Mouse (Mus musculus): Measurements from ENCODE around the gene Ptov1. TPM values are rescaled to one million over a fixed set of nuclear protein-coding genes. Genes with fewer than 3 reads are reported as not detected.
A peak's percentile ranks its signal among the peaks of the same experiment; 100 is the strongest.

The Ptov1 gene
- polyA plus RNA-seq, 1 experiment from 2014 or later, result 288 TPM

GRCm38 (mm10) chr7:44849416-44850111, 20.0 kb downstream of the Ptov1 start:
- Histone ChIP-seq H3K36me3 (ENCODE audit: insufficient read depth, low read length) (peaks cover 21% of the 10 kb centered on the region), H3K4me2 (replicated peaks; ENCODE audit: low read depth, low read length) (peak overlapping the region; percentile 88), H3K9ac (replicated peaks; ENCODE audit: low read depth) (peak overlapping the region; percentile 76), H3K27me3 (replicated peaks; ENCODE audit: insufficient read depth, low read length) (no peaks in the 10 kb centered on the region), H3K4me1 (ENCODE audit: insufficient read depth, low read depth, low read length) (peaks cover 20% of the 10 kb centered on the region; the same call in 1 of the 2 replicates), H3K9me3 (ENCODE audit: low read length) (no peaks in the 10 kb centered on the region), H3K27ac (ENCODE audit: low read length) (peak overlapping the region; percentile 98), H3K4me3 (ENCODE audit: low read depth, low read length) (peak overlapping the region; percentile 82)
- 1% methylated on average over 41 of the region's 41 CpGs for WGBS
- peak; percentile 69 for ATAC-seq
- TF ChIP-seq CTCF (IDR thresholded peaks at IDR 0.05), result no peak
- peak; percentile 58 for TF ChIP-seq EP300 (IDR thresholded peaks at IDR 0.05)
- DNase-seq (ENCODE audit: low spot score), result peak; percentile 98

GRCm38 (mm10) chr7:44848561-44849415, 20.8 kb downstream of the Ptov1 start, which contains the start of the genes Akt1s1 and Tbc1d17:
TSS of gene Akt1s1 (plus strand) at chr7:44848991.
TSS of gene Tbc1d17 (minus strand) at chr7:44849079.
- peaks cover 29% of the 10 kb centered on the region for H3K36me3 ChIP-seq (ENCODE audit: insufficient read depth, low read length)
- peaks cover 18% of the 10 kb centered on the region; the same call in 1 of the 2 replicates for H3K4me1 ChIP-seq (ENCODE audit: insufficient read depth, low read depth, low read length)
- WGBS, result under 1% methylated on average over 54 of the region's 54 CpGs

GRCm38 (mm10) chr7:44847772-44848171, 21.8 kb downstream of the Ptov1 start:
- Histone ChIP-seq H3K4me3 (ENCODE audit: low read depth, low read length) (peak overlapping the region; percentile 82), H3K27ac (ENCODE audit: low read length) (0 out of 2 replicates have a peak overlapping the region, but pooled peaks have one; percentile 91), H3K4me2 (replicated peaks; ENCODE audit: low read depth, low read length) (peak overlapping the region; percentile 60), H3K9me3 (ENCODE audit: low read length) (no peaks in the 10 kb centered on the region), H3K36me3 (ENCODE audit: insufficient read depth, low read length) (peaks cover 34% of the 10 kb centered on the region), H3K27me3 (replicated peaks; ENCODE audit: insufficient read depth, low read length) (no peaks in the 10 kb centered on the region), H3K4me1 (ENCODE audit: insufficient read depth, low read depth, low read length) (peaks cover 14% of the 10 kb centered on the region; the same call in 1 of the 2 replicates), H3K9ac (replicated peaks; ENCODE audit: low read depth) (peak overlapping the region; percentile 41)
- TF ChIP-seq EP300 (IDR thresholded peaks at IDR 0.05) (no peak), CTCF (IDR thresholded peaks at IDR 0.05) (no peak)
- no peak for ATAC-seq
- no peak for DNase-seq (ENCODE audit: low spot score)
- 67% methylated on average over 5 of the region's 5 CpGs for WGBS

More at GRCm38 (mm10) chr7:44848561-44849415, 20.8 kb downstream of the Ptov1 start, which contains the start of the genes Akt1s1 and Tbc1d17:
- Histone ChIP-seq H3K4me3 (ENCODE audit: low read depth, low read length) (peak within 1 kb of the TSS; percentile 82), H3K9ac (replicated peaks; ENCODE audit: low read depth) (peak within 1 kb of the TSS; percentile 76), H3K27me3 (replicated peaks; ENCODE audit: insufficient read depth, low read length) (no peaks in the 10 kb centered on the region), H3K9me3 (ENCODE audit: low read length) (no peaks in the 10 kb centered on the region), H3K27ac (ENCODE audit: low read length) (peak within 1 kb of the TSS; percentile 98), H3K4me2 (replicated peaks; ENCODE audit: low read depth, low read length) (peak within 1 kb of the TSS; percentile 88)
- peak; percentile 85 for TF ChIP-seq EP300 (IDR thresholded peaks at IDR 0.05)
- TF ChIP-seq CTCF (IDR thresholded peaks at IDR 0.05), result no peak; the same call in 1 of the 2 replicates
- DNase-seq (ENCODE audit: low spot score), result peak; percentile 99
- ATAC-seq, result peak; percentile 86

GRCm38 (mm10) chr7:44846804-44847203, 22.8 kb downstream of the Ptov1 start:
- WGBS, result 90% methylated on average over 7 of the region's 7 CpGs
- H3K4me1 ChIP-seq (ENCODE audit: insufficient read depth, low read depth, low read length), result peaks cover 14% of the 10 kb centered on the region; the same call in 1 of the 2 replicates
- H3K4me2 ChIP-seq (replicated peaks; ENCODE audit: low read depth, low read length), result no peak overlapping the region
- peaks cover 44% of the 10 kb centered on the region for H3K36me3 ChIP-seq (ENCODE audit: insufficient read depth, low read length)
- no peak overlapping the region for H3K27ac ChIP-seq (ENCODE audit: low read length)
- no peak for DNase-seq (ENCODE audit: low spot score)
- no peak for ATAC-seq
- H3K4me3 ChIP-seq (ENCODE audit: low read depth, low read length), result no peak overlapping the region
- no peak for TF ChIP-seq EP300 (IDR thresholded peaks at IDR 0.05)
- H3K27me3 ChIP-seq (replicated peaks; ENCODE audit: insufficient read depth, low read length), result no peaks in the 10 kb centered on the region
- H3K9ac ChIP-seq (replicated peaks; ENCODE audit: low read depth), result no peak overlapping the region
- no peaks in the 10 kb centered on the region for H3K9me3 ChIP-seq (ENCODE audit: low read length)

GRCm38 (mm10) chr7:44845006-44845405, 24.6 kb downstream of the Ptov1 start:
- H3K27me3 ChIP-seq (replicated peaks; ENCODE audit: insufficient read depth, low read length), result 0 out of 2 replicates have a peak, but pooled peaks cover 3% of the 10 kb centered on the region
- no peak overlapping the region for H3K4me2 ChIP-seq (replicated peaks; ENCODE audit: low read depth, low read length)
- WGBS, result 96% methylated on average over 10 of the region's 10 CpGs
- peaks cover 12% of the 10 kb centered on the region; the same call in 1 of the 2 replicates for H3K4me1 ChIP-seq (ENCODE audit: insufficient read depth, low read depth, low read length)
- H3K27ac ChIP-seq (ENCODE audit: low read length), result no peak overlapping the region
- no peak overlapping the region for H3K9ac ChIP-seq (replicated peaks; ENCODE audit: low read depth)
- no peak for TF ChIP-seq CTCF (IDR thresholded peaks at IDR 0.05)
- no peak for TF ChIP-seq EP300 (IDR thresholded peaks at IDR 0.05)
- peaks cover 49% of the 10 kb centered on the region for H3K36me3 ChIP-seq (ENCODE audit: insufficient read depth, low read length)
- ATAC-seq (no peak), DNase-seq (ENCODE audit: low spot score) (no peak)
- no peak overlapping the region for H3K4me3 ChIP-seq (ENCODE audit: low read depth, low read length)
- H3K9me3 ChIP-seq (ENCODE audit: low read length), result no peaks in the 10 kb centered on the region
